Mouse (Mus musculus) intestine, embryonic 15.5 days (tissue): Measurements from ENCODE around the gene Tlcd1. TPM values are rescaled to one million over a fixed set of nuclear protein-coding genes. Genes with fewer than 3 reads are reported as not detected.

Source experiments
- ATAC-seq: fragments of 200-750 bp; cut with Nextera tagmentation; 2 replicates; pipeline ENCODE4 v1.8.0; 2017; ENCODE audit warnings: moderate TSS enrichment, moderate library complexity
- H3K27ac ChIP-seq: fragments of 300-500 bp; sonication (generic); 2 replicates; pipeline ENCODE4 v1.5.1; 2015; ENCODE audit warnings: mild to moderate bottlenecking, inconsistent platforms
- H3K27me3 ChIP-seq: fragments of 300-500 bp; sonication (generic); replicated peaks from 2 replicates; pipeline ENCODE4 v1.6.1; 2015; ENCODE audit warnings: inconsistent platforms
- H3K36me3 ChIP-seq: fragments of 300-500 bp; sonication (generic); 2 replicates; pipeline ENCODE4 v1.6.1; 2015; ENCODE audit warnings: inconsistent platforms
- H3K4me1 ChIP-seq: fragments of 300-500 bp; sonication (generic); replicated peaks from 2 replicates; pipeline ENCODE4 v1.6.1; 2015; ENCODE audit warnings: inconsistent platforms
- H3K4me2 ChIP-seq: fragments of 300-500 bp; sonication (generic); replicated peaks from 2 replicates; pipeline ENCODE4 v1.6.1; 2015; ENCODE audit warnings: mild to moderate bottlenecking, inconsistent platforms
- H3K4me3 ChIP-seq: fragments of 300-500 bp; sonication (generic); replicated peaks from 2 replicates; pipeline ENCODE4 v1.5.1; 2015; ENCODE audit warnings: inconsistent platforms
- H3K9ac ChIP-seq: fragments of 300-500 bp; sonication (generic); 2 replicates; pipeline ENCODE4 v1.6.1; 2015; ENCODE audit warnings: inconsistent platforms
- H3K9me3 ChIP-seq: fragments of 300-500 bp; sonication (generic); 2 replicates; pipeline ENCODE4 v1.6.1; 2016; ENCODE audit warnings: inconsistent platforms
- WGBS: fragments of 180-500 bp; shearing (Covaris S2); methylation state at CpG from one replicate; pipeline ENCODE4 v1.1.7; 2015; 5-methylcytosine and 5-hydroxymethylcytosine counted together
- polyA plus RNA-seq: library from polyadenylated mRNA; unstranded; fragments of >200 nt; fragmentation: Nextera tagmentation; extraction: Ambion mirVana; gene quantifications from 2 replicates; pipeline ENCODE4 v1.2.1, GENCODE M21; 2015

The Tlcd1 gene
- polyA plus RNA-seq, 1 experiment from 2014 or later: 39.8 TPM

DNA sequence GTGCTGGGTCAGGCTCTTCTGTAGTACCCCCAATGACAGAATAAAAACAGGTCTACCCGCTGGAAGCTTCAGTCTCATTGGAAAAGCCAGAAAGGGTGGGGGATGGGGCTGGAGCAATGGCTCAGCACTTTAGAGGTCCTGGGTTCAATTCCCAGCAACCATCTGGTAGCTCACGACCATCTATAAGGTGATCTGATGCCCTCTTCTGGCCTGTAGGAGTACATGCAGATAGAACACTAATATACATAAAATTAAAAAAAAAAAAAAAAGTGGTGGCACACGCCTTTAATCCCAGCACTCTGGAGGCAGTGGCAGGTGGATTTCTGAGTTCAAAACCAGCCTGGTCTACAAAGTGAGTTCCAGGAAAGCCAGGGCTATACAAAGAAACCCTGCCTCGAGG lies 5.2 kb upstream of the Tlcd1 start:
- H3K4me2 ChIP-seq: no peak overlapping the region
- no peak overlapping the region for H3K27ac ChIP-seq
- no peak overlapping the region for H3K4me3 ChIP-seq
- no peaks in the 10 kb centered on the region for H3K27me3 ChIP-seq
- H3K4me1 ChIP-seq: peaks cover 33% of the 10 kb centered on the region
- no peaks in the 10 kb centered on the region for H3K9me3 ChIP-seq
- H3K36me3 ChIP-seq: 0 out of 2 replicates have a peak, but pooled peaks cover 5% of the 10 kb centered on the region
- ATAC-seq: no peak
- no peak overlapping the region for H3K9ac ChIP-seq
- 82% methylated on average over 4 of the region's 4 CpGs for WGBS

- Histone ChIP-seq H3K4me2 (no peak overlapping the region), H3K4me1 (peaks cover 29% of the 10 kb centered on the region), H3K9ac (0 out of 2 replicates have a peak overlapping the region, but pooled peaks have one; percentile 8), H3K9me3 (no peaks in the 10 kb centered on the region), H3K4me3 (no peak overlapping the region), H3K27me3 (no peaks in the 10 kb centered on the region), H3K36me3 (0 out of 2 replicates have a peak, but pooled peaks cover 5% of the 10 kb centered on the region), H3K27ac (no peak overlapping the region)
- no peak for ATAC-seq
- WGBS: 82% methylated on average over 16 of the region's 16 CpGs
These were observed 4.3 kb upstream of the Tlcd1 start for GRCm38 (mm10) chr11:78172034-78172747.

DNA sequence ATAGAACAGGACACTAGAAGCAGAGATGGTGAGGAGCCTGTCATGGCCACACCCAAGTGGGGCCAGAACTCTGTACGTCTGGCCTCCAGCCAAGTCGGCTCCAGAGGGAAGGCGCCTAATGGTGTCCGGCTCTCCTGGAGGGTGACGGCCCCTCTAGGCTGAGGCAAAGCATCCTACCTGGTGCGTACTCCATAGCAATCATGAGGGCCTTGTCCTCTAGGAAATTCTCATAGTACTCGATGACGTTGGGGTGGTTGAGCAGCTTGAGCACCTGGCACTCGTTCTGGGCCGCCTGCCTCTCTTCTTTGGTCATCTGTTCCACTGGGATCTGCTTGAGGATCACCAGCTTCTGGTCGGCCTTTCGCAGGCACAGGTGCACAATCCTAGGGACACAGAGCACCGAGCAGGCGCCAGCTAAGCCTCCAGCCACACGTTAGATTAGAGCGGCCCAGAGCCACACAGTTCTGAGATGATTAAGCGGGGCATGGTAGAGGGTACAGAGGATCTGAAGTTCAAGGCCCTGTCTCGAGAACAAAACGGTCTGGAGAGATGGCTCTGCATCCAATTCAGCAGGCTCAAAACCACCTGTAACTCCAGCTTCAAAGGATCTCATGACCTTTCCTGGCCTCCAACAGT lies 3.6 kb upstream of the Tlcd1 start:
- 74% methylated on average over 19 of the region's 19 CpGs for WGBS
- no peaks in the 10 kb centered on the region for H3K9me3 ChIP-seq
- no peak for ATAC-seq
- H3K27me3 ChIP-seq: no peaks in the 10 kb centered on the region
- 0 out of 2 replicates have a peak overlapping the region, but pooled peaks have one; percentile 8 for H3K9ac ChIP-seq
- no peak overlapping the region for H3K4me3 ChIP-seq
- 0 out of 2 replicates have a peak, but pooled peaks cover 5% of the 10 kb centered on the region for H3K36me3 ChIP-seq
- peaks cover 27% of the 10 kb centered on the region for H3K4me1 ChIP-seq
- no peak overlapping the region for H3K4me2 ChIP-seq
- H3K27ac ChIP-seq: no peak overlapping the region

DNA sequence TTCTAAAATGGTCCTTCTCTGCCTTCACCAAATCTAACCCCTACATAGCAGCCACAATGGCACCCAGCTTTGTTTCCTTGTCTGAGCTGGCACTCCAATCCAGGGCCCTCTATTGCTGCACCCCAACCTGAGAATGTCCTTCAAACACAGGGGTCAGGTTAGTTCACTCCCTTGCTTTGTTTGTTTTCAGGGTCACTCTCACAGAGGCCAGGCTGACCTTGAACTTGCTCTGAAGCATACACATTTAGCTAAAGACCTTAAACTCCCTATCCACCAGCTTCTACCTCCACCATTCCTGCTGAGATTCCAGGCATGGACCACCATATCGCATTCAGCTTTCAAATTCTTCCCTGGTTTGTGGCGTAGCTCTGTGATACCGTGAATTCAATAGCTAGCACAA lies 2.0 kb upstream of the Tlcd1 start:
- H3K36me3 ChIP-seq: 0 out of 2 replicates have a peak, but pooled peaks cover 5% of the 10 kb centered on the region
- no peak overlapping the region for H3K9ac ChIP-seq
- WGBS: 87% methylated on average over 3 of the region's 3 CpGs
- ATAC-seq: no peak
- no peaks in the 10 kb centered on the region for H3K9me3 ChIP-seq
- no peaks in the 10 kb centered on the region for H3K27me3 ChIP-seq
- no peak overlapping the region for H3K4me2 ChIP-seq
- peaks cover 30% of the 10 kb centered on the region for H3K4me1 ChIP-seq
- no peak overlapping the region for H3K4me3 ChIP-seq
- no peak overlapping the region for H3K27ac ChIP-seq

DNA sequence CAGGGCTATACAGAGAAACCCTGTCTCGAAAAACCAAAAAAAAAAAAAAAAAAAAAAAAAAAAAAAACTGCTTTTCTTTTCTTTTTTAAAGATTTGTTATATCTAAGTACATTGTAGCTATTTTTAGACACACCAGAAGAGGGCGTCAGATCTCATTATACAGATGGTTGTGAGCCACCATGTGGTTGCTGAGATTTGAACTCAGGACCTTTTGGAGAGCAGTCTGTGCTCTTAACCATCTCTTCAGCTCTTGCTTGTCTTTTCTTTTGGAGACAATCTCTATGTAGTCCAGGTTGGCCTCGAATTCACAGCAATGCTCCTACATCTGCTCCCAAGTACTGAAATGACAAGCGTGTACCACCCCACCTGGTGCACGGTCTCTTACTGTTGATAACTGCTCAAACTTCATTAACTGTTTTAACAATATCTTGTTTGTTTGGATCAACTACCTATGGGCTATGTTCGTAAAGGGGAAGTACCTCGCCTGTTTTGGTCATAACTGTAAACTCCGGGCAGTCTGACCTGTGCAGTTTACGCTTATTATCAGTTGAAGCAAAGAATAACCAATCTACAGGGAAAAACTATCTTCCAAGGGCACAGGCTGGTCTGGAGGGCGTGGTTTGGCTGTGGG lies 625 bp upstream of the Tlcd1 start:
- Histone ChIP-seq H3K4me3 (peak overlapping the region; percentile 53), H3K27ac (peak overlapping the region; percentile 99), H3K4me2 (peak overlapping the region; percentile 83), H3K4me1 (peaks cover 41% of the 10 kb centered on the region), H3K27me3 (no peaks in the 10 kb centered on the region), H3K9ac (0 out of 2 replicates have a peak overlapping the region, but pooled peaks have one; percentile 5), H3K9me3 (no peaks in the 10 kb centered on the region), H3K36me3 (peaks cover 12% of the 10 kb centered on the region)
- WGBS: 10% methylated on average over 10 of the region's 10 CpGs
- ATAC-seq: no peak

GRCm38 (mm10) chr11:78176905-78177331 lies 407 bp downstream of the Tlcd1 start:
- Histone ChIP-seq H3K27me3 (no peaks in the 10 kb centered on the region), H3K27ac (peak overlapping the region; percentile 99), H3K9ac (peak overlapping the region; percentile 64), H3K36me3 (peaks cover 9% of the 10 kb centered on the region), H3K4me3 (peak overlapping the region; percentile 53), H3K9me3 (no peaks in the 10 kb centered on the region), H3K4me1 (peaks cover 46% of the 10 kb centered on the region), H3K4me2 (peak overlapping the region; percentile 83)
- WGBS: under 1% methylated on average over 23 of the region's 23 CpGs
- no peak for ATAC-seq

GRCm38 (mm10) chr11:78177437-78177836 lies 926 bp downstream of the Tlcd1 start:
- H3K4me3 ChIP-seq: peak overlapping the region; percentile 53
- H3K9me3 ChIP-seq: no peaks in the 10 kb centered on the region
- H3K9ac ChIP-seq: peak overlapping the region; percentile 64
- WGBS: 1% methylated on average over 10 of the region's 10 CpGs
- H3K27me3 ChIP-seq: no peaks in the 10 kb centered on the region
- H3K27ac ChIP-seq: peak overlapping the region; percentile 99
- H3K4me1 ChIP-seq: peaks cover 46% of the 10 kb centered on the region
- peak; percentile 34 for ATAC-seq
- peaks cover 9% of the 10 kb centered on the region for H3K36me3 ChIP-seq
- H3K4me2 ChIP-seq: peak overlapping the region; percentile 83

DNA sequence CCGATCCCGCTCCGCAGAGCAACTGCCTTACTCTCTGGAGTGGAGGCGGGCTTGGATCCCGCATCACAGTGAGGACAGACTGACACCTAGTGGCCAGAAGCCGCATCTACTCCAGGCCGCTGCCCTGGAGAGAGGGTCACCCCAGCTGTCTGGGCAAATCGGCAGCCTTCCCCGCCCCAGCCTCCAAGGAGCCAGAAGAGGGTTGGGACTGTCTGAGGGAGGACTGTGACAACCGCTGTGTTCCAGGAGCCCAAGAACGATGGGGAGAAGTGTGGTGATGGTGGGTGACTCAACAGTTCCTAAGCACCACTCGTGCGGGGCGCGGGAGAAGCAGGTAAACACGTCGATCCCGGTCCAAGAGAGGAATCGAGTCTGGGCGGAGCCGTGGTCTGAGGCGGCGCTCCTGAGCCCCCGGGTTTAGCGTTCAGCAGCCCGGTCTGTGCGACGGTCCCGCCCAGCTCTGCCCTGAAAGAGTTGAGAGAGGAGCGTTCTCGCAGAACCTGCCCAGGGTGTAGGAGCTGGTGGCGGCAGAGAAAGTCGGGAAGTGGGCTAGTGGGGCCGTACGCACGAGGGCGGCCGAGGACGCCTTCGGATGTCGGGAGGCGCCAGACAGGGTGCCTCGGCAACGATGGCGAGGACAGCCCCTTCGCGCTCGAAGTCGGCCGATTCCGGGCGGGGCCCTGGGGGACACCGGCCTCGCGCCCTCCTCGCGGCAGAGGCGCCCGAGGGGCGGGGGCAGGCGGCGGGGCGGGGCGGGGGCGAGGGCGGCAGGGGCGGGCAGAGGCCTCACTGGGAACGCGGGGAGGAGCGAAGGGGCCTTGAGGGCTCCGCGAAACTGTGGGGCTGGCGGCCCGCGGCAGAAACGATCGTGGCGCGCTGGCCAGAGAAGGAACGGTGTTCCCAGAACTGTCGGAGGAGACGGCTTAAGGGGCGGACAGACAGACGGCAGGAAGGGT lies 1.7 kb downstream of the Tlcd1 start:
- WGBS: under 1% methylated on average over 81 of the region's 84 CpGs
- peaks cover 41% of the 10 kb centered on the region for H3K4me1 ChIP-seq

DNA sequence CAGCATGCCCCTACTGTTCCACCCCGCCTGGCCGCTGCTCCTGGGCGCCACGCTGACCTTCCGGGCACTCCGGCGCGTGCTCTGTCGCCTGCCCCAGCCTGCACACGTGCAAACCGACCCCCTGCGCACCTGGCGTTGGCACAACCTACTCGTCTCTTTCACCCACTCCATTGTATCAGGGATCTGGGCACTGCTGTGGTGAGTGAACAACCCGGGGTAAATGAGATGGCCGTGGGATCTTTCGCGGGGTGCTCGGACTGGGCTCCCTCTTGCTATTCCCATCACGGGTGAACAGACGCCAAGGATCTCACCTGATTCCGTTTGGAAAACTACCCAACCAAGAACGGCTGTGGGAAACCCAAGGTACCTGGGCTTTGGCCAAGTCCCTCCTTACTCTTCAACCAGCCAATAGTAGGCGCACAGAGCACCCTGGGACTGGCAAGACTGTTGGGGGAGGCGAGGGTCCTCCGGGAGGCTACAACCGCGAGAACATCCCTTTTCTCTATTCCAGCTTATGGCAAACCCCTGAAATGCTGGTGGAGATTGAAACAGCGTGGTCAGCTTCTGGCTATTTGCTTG lies 2.4 kb downstream of the Tlcd1 start:
- H3K36me3 ChIP-seq: peaks cover 9% of the 10 kb centered on the region
- WGBS: under 1% methylated on average over 29 of the region's 29 CpGs
- H3K4me2 ChIP-seq: peak overlapping the region; percentile 83
- peak overlapping the region; percentile 53 for H3K4me3 ChIP-seq
- H3K27me3 ChIP-seq: no peaks in the 10 kb centered on the region
- peak; percentile 20 for ATAC-seq
- H3K9me3 ChIP-seq: no peaks in the 10 kb centered on the region
- peak overlapping the region; percentile 99 for H3K27ac ChIP-seq
- peak overlapping the region; percentile 64 for H3K9ac ChIP-seq
- peaks cover 41% of the 10 kb centered on the region for H3K4me1 ChIP-seq

More for the DNA sequence above, 1.7 kb downstream of the Tlcd1 start:
- peak overlapping the region; percentile 64 for H3K9ac ChIP-seq
- H3K4me2 ChIP-seq: peak overlapping the region; percentile 83
- peak; percentile 88 for ATAC-seq
- peak overlapping the region; percentile 99 for H3K27ac ChIP-seq
- H3K27me3 ChIP-seq: no peaks in the 10 kb centered on the region
- peak overlapping the region; percentile 53 for H3K4me3 ChIP-seq
- peaks cover 9% of the 10 kb centered on the region for H3K36me3 ChIP-seq
- H3K9me3 ChIP-seq: no peaks in the 10 kb centered on the region

- WGBS: 22% methylated on average over 8 of the region's 8 CpGs
- Histone ChIP-seq H3K4me1 (peaks cover 41% of the 10 kb centered on the region), H3K9ac (peak overlapping the region; percentile 64), H3K27ac (peak overlapping the region; percentile 99), H3K4me3 (peak overlapping the region; percentile 53), H3K9me3 (no peaks in the 10 kb centered on the region), H3K36me3 (peaks cover 9% of the 10 kb centered on the region), H3K27me3 (no peaks in the 10 kb centered on the region), H3K4me2 (peak overlapping the region; percentile 83)
- no peak for ATAC-seq
These were observed 3.0 kb downstream of the Tlcd1 start for GRCm38 (mm10) chr11:78179438-78179999.
